Mouse (Mus musculus): Measurements from ENCODE around the gene Pcna. TPM values are rescaled to one million over a fixed set of nuclear protein-coding genes. Genes with fewer than 3 reads are reported as not detected.
"Not testable (repeated sequence)": the region's sequence is repeated elsewhere in the genome, so short reads cannot be mapped to it uniquely, and the experiment has no call there.

The Pcna gene
- total RNA-seq (2021), result 10 to 100 TPM; 18.4 to 22.9 TPM
- long read RNA-seq, experiment 1, transcript Pcna-201 (6 exons, 1,518 nt), result major isoform, 14 of 16 reads
- long read RNA-seq, experiment 1, partial matches to known transcripts, result 2 of 16 reads
- long read RNA-seq, experiment 1, other reads (novel, unspliced or antisense), result 0 of 16 reads
- long read RNA-seq, experiment 2, transcript Pcna-201 (6 exons, 1,518 nt), result major isoform, 16 of 20 reads
- long read RNA-seq, experiment 2, partial matches to known transcripts, result 4 of 20 reads
- long read RNA-seq, experiment 2, other reads (novel, unspliced or antisense), result 0 of 20 reads

DNA sequence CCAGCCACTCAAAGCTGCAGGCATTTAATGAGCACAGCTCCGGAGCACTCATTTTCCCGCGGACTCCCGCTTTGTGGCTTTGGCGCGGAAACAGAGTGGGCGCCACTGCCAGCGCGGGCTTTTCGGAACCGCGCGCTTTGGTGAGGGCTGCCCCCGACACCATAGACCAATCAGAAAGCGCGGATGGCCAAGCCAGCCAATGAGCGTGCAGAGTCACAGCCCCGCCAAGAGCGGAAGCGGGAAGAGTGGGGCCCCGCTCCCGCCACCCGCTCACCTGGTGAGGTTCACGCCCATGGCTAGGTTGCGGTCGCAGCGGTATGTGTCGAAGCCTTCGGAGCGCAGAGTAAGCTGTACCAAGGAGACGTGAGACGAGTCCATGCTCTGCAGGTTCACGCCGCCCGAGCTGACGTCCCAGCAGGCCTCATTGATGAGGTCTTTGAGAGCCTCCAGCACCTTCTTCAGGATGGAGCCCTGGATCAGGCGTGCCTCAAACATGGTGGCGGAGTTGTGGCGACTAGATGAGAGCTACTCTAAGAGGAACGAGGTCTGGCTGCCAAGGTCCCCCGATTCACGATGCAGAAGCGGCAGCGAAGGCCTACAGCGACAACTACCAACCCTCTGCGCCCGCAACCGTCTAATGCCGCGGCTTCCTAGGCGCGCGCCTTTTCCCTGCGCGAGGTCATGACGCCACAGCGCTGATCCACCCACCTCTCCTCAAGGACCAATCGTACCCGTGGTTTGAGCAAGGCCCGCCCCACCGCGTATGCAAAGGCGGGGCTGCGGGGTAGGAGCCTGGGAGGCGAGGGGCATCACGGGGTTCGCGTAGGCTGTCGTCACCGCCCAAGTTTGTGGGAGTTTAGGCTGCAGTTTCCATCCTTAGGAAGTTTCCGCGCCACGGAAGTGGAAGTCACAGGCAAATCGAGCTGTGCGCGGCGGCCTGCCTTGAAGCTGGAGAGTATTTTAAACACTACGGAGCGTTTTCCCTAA is at the start of gene Pcna:
Gene Pcna, minus strand, starts transcription at position 773 of the 987 bp plus-strand sequence.
- peak; percentile 98 for DNase-seq

DNA sequence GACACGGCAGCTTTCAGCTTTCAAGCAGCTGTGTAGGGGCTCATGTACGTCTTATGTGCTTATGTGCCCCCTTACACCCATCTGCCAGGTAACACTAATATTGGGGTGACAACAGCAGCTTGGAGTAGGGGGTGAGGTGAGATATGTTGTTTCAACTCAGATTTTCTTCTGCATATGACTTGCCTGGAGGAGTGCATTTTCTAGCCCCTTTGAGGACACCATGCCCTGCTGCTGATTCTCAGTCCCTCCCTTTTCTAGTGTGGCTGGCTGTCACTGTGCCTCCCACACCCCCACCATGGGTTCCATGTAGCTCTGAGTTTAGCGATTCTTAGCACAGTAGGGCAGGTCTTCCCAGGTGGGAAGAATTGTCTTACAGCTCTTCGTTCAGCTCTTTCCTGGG is 48.3 kb upstream of the Pcna start:
- no peak for DNase-seq

DNA sequence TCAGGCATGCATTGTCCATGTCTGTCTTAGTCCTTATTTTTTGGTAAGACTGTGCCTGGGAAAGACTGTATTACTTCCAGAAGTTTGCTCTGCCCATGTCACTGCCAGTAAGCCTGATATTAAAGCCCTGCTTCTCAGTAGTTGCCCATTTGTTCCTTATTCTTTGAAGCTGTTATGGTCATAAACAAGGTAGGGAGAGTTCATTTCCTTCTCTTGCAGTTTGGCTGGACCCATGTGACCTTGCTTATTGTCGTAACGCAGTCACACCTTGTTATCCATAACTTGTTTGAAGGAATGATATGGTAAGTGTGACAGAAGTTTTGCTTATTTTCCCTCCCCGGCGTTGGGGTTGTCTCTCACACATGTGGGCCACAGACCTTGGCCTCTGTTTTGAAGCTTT is 45.1 kb upstream of the Pcna start:
- DNase-seq, result no peak

DNA sequence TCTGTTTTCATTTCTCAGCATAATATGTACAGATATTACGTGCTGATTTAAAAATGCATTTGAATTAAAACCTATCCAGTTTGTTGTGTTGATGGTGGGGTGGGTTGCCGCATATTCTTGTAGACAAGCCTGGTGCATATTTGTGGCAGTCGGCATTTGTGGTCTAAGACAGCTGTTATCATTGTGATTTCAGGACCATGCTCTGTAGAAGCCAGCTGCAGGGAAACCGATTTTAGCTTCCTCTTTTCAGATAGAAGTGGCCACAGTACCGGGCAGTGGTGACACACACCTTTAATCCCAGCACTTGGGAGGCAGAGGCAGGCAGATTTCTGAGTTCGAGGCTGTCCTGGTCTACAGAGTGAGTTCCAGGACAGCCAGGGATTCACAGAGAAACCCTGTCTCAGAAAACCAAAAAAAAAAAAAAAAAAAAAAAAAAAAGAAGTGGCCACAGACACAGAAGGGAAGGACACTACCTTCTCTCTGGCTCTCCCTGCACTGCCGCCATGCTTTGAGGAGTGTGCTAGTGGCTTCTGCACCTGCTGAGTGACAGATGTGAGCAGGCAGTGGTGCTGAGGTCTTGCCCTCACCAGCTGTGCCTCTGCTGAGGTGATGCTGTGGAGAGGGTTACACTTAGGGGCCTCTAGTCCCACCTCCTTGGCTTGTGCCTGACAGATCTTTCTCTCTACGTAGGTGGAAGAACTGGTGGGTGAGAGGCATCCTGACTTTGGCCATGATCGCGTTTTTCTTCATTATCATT is 40.8 kb upstream of the Pcna start:
- DNase-seq, result no peak

DNA sequence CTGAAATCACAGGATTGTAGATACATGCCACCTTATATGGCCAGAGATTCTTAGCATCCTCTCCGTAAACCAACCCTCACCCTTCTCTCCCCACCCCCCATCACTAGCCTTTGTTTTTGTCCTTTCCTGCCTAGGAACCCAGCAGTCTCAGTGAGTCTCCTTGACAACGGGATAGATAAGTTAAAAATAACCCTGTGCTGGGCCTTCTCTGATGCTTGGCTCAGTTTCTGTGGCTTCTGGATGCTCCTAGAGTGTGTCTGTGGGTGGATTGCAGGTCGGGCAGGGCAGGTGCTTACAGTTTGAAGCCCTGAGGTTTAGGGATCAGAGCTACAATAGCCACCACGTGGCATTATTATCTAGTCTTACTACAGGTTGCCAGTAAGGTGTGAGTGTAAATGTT is 39.0 kb upstream of the Pcna start:
- no peak for DNase-seq

DNA sequence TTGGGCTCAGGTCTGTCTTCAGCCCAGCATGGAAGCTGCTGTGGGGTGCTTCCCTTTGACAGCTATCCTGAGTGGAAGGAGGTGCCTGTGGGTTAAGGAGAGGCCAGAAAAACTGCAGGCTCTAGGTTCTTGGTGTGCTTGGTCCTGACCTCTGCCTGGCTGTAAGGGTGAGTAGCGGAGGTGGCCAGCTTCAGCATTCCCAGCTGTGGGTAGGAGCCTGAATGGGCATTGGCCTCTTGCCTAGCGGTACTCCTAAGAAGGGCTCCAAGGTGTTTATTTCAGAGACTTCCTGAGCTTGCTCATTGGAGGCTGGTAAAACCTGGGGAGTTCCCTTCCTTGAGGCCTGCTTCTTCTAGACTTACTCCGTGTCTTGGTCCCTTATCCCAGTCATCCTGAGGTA is 38.2 kb upstream of the Pcna start:
- peak; percentile 50 for DNase-seq

DNA sequence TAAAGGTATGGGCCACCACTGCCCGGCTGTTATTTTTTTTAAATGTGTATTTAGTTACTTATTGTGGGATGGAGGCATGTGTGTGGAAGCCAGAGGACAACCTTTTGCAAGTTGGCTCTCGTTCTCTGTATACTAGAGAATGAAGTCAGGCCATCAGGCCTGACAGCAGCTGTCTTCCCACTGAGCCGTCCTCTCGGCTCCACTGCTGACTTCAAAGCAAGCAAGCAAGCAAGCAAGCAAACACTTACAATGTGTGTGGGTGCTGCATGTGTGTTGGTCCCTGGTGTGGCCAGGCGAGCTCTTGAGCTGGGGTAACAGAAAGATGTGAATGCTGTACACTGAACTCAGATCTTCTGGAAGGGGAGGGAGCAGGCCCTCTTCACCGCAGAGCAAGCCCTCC is 37.7 kb upstream of the Pcna start:
- DNase-seq, result no peak

DNA sequence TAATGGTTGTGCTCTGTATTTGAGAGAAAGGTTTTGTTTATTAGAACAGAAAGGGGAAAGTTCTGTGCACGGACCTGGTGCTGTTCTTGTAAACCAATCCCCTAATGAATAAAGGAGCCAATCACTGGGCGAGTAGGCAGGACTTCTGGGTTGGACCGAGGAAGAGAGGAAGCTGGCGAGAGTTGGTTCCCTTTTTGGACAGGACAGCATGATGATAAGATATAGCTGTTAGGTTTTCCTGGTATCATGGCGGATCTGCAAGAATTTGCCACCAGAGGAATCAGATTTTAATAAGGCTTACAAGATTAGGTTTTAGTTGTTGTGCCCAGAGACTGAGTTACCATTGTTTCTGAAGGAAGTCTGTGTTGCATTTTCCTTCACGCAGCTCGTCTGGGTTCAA is 36.1 kb upstream of the Pcna start:
- not testable (repeated sequence) for DNase-seq

DNA sequence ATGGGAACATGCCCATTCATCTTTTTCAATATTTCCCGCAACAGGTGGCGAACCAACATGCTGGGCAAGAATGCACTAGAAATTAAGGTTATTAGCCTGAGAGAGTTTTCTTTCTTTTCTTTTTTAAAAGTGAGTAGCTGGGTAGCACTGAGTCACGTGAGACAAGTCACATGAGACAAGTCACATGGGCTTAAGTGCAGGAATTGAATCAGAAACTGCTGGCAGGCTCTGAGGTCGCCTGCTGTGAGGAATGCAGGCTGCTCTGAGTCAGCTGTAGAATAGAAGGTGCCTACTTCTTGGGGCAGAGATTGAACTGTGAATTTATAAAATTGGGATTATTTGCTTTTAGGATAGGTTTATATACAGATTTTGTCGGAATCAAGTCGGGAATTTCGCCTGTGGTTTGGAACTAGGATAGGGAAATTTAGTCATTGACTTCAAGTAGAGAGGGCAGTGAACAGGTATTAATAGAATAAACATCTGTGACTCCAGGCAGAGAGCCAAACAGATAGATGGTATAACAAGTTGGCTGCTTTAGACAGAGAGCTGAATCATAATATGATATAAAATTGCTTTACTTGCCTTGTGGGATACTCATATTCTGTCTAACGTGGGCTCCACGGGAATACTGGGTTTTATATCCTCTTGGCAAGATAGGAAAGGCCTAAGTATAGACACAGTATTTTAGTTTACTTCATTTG is 33.4 kb upstream of the Pcna start:
- no peak for DNase-seq

DNA sequence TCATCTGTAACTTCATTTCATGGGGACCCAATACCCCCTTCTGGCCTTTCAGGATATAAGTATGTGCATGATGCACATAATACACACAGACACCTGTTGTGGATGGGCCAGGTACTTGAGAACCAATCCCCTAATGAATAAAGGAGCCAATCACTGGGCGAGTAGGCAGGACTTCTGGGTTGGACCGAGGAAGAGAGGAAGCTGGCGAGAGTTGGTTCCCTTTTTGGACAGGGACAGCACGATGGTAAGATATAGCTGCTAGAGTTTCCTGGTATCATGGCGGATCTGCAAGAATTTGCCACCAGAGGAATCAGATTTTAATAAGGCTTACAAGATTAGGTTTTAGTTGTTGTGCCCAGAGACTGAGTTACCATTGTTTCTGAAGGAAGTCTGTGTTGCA is 32.6 kb upstream of the Pcna start:
- not testable (repeated sequence) for DNase-seq

DNA sequence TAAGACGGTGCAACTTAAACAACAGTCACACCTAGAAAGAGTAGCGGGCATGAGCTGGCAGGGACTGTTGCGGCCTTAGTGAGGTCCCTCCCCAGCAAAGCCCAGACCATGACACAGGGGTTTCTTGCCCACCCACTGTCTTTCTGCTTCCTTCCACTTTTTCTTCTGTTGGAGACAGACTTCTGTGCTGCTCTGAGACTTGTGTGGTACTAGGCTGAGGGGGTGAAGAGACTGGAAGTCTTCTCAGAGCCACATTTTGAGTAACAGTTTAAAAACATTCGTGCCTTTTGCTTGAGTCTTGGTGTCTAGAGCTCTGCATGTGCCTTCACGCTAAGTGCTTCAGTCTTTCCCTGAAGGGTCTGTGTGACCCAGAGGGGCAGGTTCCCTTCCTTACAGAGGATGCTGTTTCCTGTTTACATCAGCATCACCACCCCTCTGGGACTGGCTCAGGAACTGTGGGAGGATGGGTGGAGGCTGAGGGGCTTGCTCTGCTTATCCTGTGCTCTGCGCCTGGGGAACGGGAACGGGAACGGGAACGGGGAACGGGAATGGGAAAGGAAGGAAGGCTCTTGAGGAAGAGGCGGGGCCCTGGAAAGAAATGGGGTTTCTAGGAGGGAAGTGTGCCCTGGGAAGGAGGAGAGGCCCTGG is 31.5 kb upstream of the Pcna start:
- peak; percentile 71 for DNase-seq

DNA sequence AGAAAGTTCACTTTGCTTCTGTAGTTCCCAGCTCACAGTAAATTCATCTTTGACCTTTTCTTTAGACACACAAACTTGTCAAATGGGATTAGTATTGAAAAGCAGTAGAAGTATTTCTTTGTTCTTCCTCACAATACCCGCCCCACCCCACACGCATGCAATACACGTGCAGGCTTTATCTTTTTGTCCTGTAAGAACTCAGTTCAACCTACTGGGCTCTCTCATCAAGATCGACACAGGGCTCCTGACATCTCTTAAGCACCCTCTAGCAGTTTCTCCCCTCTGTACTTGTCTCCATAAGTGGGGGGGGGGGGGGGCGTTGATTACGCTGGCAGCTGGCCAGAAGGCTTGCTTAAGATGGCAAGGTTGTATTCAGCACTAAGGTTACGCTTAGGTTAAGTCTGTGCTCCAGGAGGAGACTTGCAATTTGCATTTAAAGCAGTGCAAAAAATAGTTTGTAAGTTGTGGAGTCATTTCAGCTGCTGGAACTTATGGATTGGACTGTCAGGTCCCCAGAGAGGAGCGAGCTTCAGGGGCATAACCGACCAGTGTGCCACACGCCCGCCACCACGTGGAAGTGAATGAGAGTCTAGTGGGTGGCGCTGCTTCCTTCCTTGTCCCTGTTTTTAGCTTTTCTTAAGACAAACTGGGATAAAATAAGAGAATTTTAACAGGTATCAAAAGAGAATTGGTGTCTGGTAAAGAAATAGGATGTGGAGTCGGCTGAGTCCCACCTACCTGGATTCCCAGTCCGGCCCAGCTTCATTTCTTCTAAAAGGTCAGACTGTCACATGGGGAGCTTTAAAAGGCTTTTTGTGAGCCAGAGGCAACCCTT is 30.3 kb upstream of the Pcna start:
- DNase-seq, result no peak

DNA sequence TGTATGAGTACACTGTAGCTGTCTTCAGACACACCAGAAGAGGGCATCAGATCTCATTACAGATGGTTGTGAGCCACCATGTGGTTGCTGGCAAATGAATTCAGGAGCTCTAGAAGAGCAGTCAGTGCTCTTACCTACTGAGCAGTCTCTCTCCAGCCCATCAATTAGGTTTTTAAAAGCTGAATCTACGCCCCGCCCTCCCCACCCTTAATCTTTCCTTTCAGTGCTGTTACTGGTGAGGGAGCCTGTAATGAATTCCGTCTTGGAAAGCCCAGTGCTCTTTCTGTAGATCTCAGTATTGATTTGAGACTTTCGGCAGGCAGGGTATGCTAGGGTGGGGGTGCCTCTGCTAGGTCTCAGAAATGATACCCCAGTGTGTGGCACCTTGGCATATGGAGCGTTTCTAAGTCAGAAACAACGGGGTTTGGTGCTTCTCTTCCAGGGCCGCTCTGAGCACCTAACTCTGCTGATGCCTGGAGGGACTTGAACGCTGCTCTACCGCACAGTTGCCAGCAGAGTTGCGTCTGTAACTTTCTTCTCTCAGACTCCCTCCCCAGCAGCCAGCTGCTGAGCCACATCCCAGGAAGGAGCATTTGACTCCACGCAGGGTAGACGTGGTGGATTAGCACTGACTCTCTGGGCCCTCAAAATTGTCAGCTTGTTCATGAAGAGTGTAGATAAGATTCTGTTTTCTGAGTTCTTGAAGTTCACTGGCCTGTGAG is 29.5 kb upstream of the Pcna start:
- no peak for DNase-seq

DNA sequence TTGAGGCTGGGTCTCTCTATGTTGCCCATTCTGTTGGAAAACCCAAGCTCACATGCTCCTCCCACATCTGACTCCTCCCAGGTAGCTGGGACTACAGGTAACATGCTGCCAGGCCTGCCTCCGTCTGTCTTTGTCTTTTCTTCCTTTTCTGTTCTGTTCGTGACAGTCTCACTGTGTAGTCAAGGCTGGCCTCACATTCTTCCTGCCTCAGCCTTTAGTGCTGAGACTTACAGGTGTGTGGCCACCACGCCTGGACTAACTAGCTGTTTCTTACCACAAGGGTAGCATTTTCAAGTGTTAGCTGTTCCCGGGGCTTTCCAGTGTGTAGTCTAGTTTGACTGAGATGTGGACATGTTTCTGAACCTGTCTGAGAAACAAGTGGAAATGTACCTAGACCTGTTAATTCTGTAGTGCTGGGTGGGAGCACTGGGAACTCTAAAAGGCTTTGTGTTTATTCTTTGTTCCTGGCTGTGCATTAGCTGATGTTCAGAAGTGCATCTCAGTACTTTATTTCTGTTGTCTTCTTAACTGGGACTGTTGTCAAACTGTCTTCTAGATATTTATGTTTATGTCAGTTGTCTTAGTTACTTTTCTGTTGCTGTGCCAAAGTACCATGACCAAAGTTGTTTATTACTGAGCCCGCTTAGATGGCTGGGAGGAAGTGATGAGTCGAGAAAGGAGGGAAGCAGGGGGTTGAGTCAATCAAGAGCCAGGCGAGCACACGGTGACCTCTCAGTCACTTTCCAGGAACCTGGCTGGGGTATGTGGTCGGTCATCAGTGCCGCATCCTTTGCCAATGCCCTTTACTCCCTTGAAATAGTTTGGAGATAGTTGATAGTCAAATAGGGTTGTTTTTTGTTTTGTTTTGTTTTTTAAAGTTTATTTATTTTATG is 28.7 kb upstream of the Pcna start:
- no peak for DNase-seq

DNA sequence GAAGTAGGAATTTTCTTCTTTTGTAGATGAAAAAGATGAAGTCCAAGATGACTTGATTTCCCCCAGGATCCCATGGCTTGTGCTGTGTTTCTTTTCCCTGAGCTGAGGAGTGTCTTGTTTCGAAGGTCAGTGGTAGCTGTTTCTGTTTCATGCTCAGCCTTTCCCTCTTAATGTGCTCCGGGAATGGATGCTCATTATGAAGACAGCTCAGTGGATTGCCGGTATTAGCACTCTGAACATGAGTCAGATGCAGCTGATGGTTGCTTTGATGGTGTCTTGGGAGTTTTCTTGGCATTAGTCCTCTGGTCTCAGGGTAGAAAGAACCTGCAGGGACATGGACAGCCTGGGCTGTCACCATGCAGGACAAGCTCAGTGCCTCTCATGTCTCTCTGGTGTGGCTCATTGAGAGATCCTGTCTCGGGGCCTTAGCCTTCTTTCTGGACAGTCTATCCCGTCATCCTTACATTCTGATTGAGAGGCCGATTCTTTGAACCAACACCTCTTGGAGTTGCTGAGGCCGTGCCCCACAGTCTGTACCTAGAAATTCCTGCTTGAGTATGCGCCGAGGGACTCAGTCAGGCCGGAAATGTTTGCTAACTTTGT is 27.5 kb upstream of the Pcna start:
- DNase-seq, result no peak

DNA sequence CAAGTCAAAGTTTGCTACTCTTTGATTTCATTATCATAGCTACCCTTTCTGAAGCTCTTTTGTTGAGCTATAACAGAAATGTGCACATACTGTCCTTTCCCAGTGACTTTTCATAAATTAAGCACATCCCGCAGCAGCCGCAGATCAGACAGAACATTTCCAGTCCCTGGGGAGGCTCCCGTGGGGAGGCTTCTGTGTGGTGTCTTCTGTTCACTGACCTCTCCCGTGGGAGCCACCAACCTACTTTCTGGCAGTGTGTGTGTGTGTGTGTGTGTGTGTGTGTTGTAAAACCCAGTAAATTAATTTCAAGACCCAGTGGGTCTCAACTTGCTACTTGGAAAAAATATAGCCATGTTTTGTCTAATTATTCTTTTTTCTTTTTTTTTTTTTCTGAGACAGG is 26.9 kb upstream of the Pcna start:
- DNase-seq, result peak; percentile 49

DNA sequence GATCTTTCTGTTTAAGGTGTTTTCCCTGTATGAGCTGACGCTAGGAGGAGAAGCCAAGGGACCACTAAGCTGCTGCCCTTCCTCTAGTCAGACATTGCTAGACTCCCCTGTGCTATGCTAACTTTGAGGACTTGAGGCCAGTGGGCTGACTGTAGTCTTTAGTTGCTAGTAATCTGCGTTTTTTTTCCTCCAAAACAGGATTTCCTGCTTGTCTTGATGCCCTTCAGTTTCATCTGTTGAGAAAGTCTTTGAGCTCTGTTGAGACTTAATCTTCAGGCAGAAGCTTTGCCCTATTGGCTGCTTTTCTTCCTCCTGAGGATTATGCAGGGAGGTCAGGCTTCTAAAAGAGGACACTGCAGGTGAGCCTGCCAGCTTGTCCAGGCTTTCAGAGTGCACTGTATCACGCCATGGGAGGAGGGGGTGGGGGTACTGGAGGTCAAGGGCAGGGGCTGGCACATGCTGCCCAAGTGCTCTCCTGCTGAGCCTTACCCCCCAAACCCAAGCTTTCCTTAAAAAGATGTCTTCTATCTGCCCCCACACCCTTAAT is 26.3 kb upstream of the Pcna start:
- no peak for DNase-seq

DNA sequence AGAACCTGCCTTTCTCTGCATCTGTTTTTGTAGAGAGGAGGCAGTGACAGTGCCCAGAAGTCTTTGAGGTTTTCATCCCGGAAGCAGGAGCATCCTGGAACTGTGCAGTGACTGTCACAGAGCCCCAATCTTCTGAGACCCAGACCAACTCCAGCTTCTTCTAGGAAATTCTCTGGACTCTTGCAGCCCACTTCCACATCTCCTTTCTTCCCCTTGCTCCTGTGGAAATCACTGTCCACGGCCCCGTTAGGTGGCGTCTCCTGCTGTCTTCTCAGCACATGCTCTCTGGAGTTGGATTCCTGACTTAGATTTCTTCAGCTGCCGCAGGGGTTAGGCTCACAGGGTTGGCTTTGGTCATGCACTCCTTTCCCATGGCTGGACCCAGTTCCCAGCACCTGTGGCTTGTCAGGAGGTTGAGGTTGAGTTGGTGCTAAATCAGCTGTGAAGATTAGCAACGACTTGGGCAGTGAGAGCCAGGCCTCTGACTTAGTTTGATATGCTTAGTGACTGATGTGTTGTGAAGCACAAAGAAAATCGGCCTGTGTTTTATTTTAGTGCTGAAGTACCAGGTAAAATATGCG is 25.2 kb upstream of the Pcna start:
- no peak for DNase-seq

Measured in gastrocnemius, postnatal 25 days (tissue).